Comparison of ENCODE assay signal across 17 mouse cellular contexts in genomic region chr17:64129750-64130149, GRCm38 (mm10).
DNase-seq lines count a peak whose midpoint lies in the region; ATAC-seq and TF ChIP-seq lines count a peak whose summit lies in the region.
"Had no signal": no experiment of that assay in that cellular context is flagged by ENCODE, and none has a peak within 500 bp of the region (broad histone marks: within the 10 kb centered on the region; RNA-seq: fewer than 3 reads in every experiment).

No protein-coding gene starts in this region.

- TF ChIP-seq CTCF in forebrain, postnatal 0 days (IDR thresholded peaks at IDR 0.05; ENCODE audit: low read depth): no peak
- no peak for TF ChIP-seq CTCF in heart, postnatal 0 days (IDR thresholded peaks at IDR 0.05; ENCODE audit: low read depth)

- H3K4me3 ChIP-seq in forebrain, embryonic 15.5 days: no peak overlapping the region
- no peak overlapping the region for H3K4me3 ChIP-seq in forebrain, postnatal 0 days (ENCODE audit: low read depth, low read length)
- H3K4me3 ChIP-seq in heart, postnatal 0 days (ENCODE audit: low read depth, low read length): no peak overlapping the region
- H3K4me3 ChIP-seq: limb, embryonic 15.5 days; liver, embryonic 15.5 days; midbrain, embryonic 10.5 days; stomach, embryonic 15.5 days had no signal

- no peaks in the 10 kb centered on the region for H3K9me3 ChIP-seq in forebrain, embryonic 15.5 days
- no peaks in the 10 kb centered on the region for H3K9me3 ChIP-seq in forebrain, postnatal 0 days (ENCODE audit: low read length)
- H3K9me3 ChIP-seq in heart, postnatal 0 days (replicated peaks; ENCODE audit: control insufficient read depth, low read length): no peaks in the 10 kb centered on the region
- H3K9me3 ChIP-seq: limb, embryonic 15.5 days; liver, embryonic 15.5 days; midbrain, embryonic 10.5 days; stomach, embryonic 15.5 days had no signal

- 64% methylated on average over 2 of the region's 2 CpGs for WGBS in forebrain, embryonic 15.5 days
- WGBS in forebrain, postnatal 0 days: 64% methylated on average over 2 of the region's 2 CpGs
- 50% methylated on average over 2 of the region's 2 CpGs for WGBS in heart, postnatal 0 days

- no peak overlapping the region for H3K4me2 ChIP-seq in forebrain, embryonic 15.5 days (replicated peaks)
- H3K4me2 ChIP-seq in forebrain, postnatal 0 days (ENCODE audit: low read depth): no peak overlapping the region
- H3K4me2 ChIP-seq in heart, postnatal 0 days (ENCODE audit: low read depth, low read length): no peak overlapping the region
- H3K4me2 ChIP-seq: limb, embryonic 15.5 days; liver, embryonic 15.5 days; stomach, embryonic 15.5 days had no signal

- H3K36me3 ChIP-seq in forebrain, embryonic 15.5 days: no peaks in the 10 kb centered on the region
- H3K36me3 ChIP-seq in forebrain, postnatal 0 days (ENCODE audit: insufficient read depth): no peaks in the 10 kb centered on the region
- H3K36me3 ChIP-seq in heart, postnatal 0 days (replicated peaks; ENCODE audit: control insufficient read depth, insufficient read depth, low read length): no peaks in the 10 kb centered on the region
- H3K36me3 ChIP-seq: limb, embryonic 15.5 days; liver, embryonic 15.5 days; midbrain, embryonic 10.5 days; stomach, embryonic 15.5 days had no signal

- no peak for DNase-seq in forebrain, postnatal 0 days
- DNase-seq in heart, postnatal 0 days (ENCODE audit: low spot score): no peak
- no peak for DNase-seq in heart, postnatal 4 days
- peak; percentile 4 for DNase-seq in 416B (ENCODE audit: low read depth)
- DNase-seq in embryo, embryonic 9.5 days (ENCODE audit: extremely low spot score): peak; percentile 10
- DNase-seq in adrenal gland, adult 2 months: no peak
- no peak for DNase-seq in layer of hippocampus, adult 8-10 months (ENCODE audit: low spot score in 2 of 2)
- DNase-seq: B cell, adult 2 months; gastrocnemius, postnatal 25 days; kidney, adult 8-10 months; thymus, adult 2 months had no signal

- ATAC-seq in forebrain, embryonic 15.5 days (replicated peaks): peak; percentile 35; the same call in 1 of the 2 replicates
- no peak for ATAC-seq in forebrain, postnatal 0 days
- no peak for ATAC-seq in heart, postnatal 0 days (ENCODE audit: insufficient read depth, low read depth)

- peaks cover 17% of the 10 kb centered on the region for H3K4me1 ChIP-seq in forebrain, embryonic 15.5 days
- no peaks in the 10 kb centered on the region; the same call in 1 of the 2 replicates for H3K4me1 ChIP-seq in forebrain, postnatal 0 days (ENCODE audit: insufficient read depth)
- H3K4me1 ChIP-seq in heart, postnatal 0 days (ENCODE audit: control insufficient read depth, insufficient read depth): peaks cover 9% of the 10 kb centered on the region; the same call in 1 of the 2 replicates
- H3K4me1 ChIP-seq: liver, embryonic 15.5 days; midbrain, embryonic 10.5 days; stomach, embryonic 15.5 days had no signal

- no peak for TF ChIP-seq EP300 in heart, postnatal 0 days (IDR thresholded peaks at IDR 0.05; ENCODE audit: low read depth)

- no peak overlapping the region for H3K9ac ChIP-seq in forebrain, embryonic 15.5 days (replicated peaks)
- no peak overlapping the region for H3K9ac ChIP-seq in forebrain, postnatal 0 days
- no peak overlapping the region for H3K9ac ChIP-seq in heart, postnatal 0 days (replicated peaks; ENCODE audit: low read depth, low read length)
- H3K9ac ChIP-seq: limb, embryonic 15.5 days; liver, embryonic 15.5 days; stomach, embryonic 15.5 days had no signal

- no peaks in the 10 kb centered on the region for H3K27me3 ChIP-seq in forebrain, embryonic 15.5 days
- H3K27me3 ChIP-seq in forebrain, postnatal 0 days (ENCODE audit: insufficient read depth, low read length): no peaks in the 10 kb centered on the region
- H3K27me3 ChIP-seq in heart, postnatal 0 days (ENCODE audit: control insufficient read depth, insufficient read depth, low read length): no peaks in the 10 kb centered on the region
- H3K27me3 ChIP-seq: limb, embryonic 15.5 days; liver, embryonic 15.5 days; stomach, embryonic 15.5 days had no signal

- H3K27ac ChIP-seq in forebrain, embryonic 15.5 days (replicated peaks): no peak overlapping the region
- no peak overlapping the region for H3K27ac ChIP-seq in forebrain, postnatal 0 days (ENCODE audit: low read depth, low read length)
- H3K27ac ChIP-seq in heart, postnatal 0 days (ENCODE audit: low read depth): 0 out of 2 replicates have a peak overlapping the region, but pooled peaks have one; percentile 41
- H3K27ac ChIP-seq: limb, embryonic 15.5 days; liver, embryonic 15.5 days; macrophage; midbrain, embryonic 10.5 days; stomach, embryonic 15.5 days had no signal

Comparison
In these comparisons a context has a peak if more than half of its experiments do, and no peak if none do; other contexts are left out.
1. DNase-seq: peak in 416B (single experiment) and embryo, embryonic 9.5 days (single experiment); none in forebrain, postnatal 0 days (single experiment), heart, postnatal 0 days (single experiment), heart, postnatal 4 days (single experiment), adrenal gland, adult 2 months (single experiment) and layer of hippocampus, adult 8-10 months (0 of 2).